Mouse (Mus musculus): Measurements from ENCODE around the gene Cdh8.

- TF ChIP-seq CTCF (conservative IDR thresholded peaks at IDR 0.05; ENCODE audit: insufficient read depth, insufficient read length, low read depth, low read length) (no peak), POLR2A (IDR thresholded peaks at IDR 0.05; ENCODE audit: low read depth, low read length) (no peak)
Observed at GRCm38 (mm10) chr8:99348618-99349017, 67.7 kb downstream of the Cdh8 start.

Data from kidney, adult 2 months (tissue).